Mouse (Mus musculus) testis, adult 2 months (tissue): ENCODE measurements around the gene Hpn.

Experiments used
- CTCF ChIP-seq: fragments of 200-500 bp; IDR thresholded peaks from 2 replicates; pipeline ENCODE4 v1.5.1; 2012; ENCODE audit warnings: low read depth, mild to moderate bottlenecking, inconsistent platforms, low read length, moderate library complexity; ENCODE audit not compliant: control insufficient read depth, insufficient read depth, insufficient replicate concordance
- POLR2A ChIP-seq: fragments of 200-500 bp; IDR thresholded peaks from 2 replicates; pipeline ENCODE4 v1.6.1; 2012; ENCODE audit warnings: low read depth, mild to moderate bottlenecking, inconsistent platforms, low read length, moderate library complexity; ENCODE audit not compliant: control insufficient read depth

DNA sequence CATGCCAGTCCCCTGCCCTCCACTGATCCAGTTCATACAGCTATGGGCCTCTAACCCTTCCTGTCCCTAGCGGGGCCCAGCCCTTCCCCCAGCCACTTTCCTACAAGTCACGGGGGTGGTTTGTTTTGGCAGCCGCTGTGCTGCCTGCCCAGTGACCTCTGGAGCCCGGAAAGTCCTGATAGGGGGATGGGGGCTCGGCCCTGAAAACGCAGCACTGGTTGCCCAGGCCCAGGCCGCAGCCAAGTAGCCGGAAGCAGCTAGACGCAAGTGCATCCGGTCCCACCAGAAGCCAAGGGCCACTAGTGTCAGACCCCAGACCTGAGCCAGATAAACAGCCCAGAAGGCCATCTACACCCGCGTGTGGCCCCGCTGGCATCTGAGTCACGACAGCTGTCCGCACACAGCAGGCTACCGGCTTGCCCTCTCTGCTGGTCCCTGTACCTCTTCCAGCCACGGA is 525 bp upstream of the Hpn start:
- TF ChIP-seq POLR2A, result no peak
- TF ChIP-seq CTCF, result no peak
